Mouse (Mus musculus): Measurements from ENCODE around the gene Gstm7.
"Not testable (repeated sequence)": the region's sequence is repeated elsewhere in the genome, so short reads cannot be mapped to it uniquely, and the experiment has no call there.

The Gstm7 gene

GRCm38 (mm10) chr3:107931670-107932069, at the start of gene Gstm7:
Gstm7 (minus strand) TSS chr3:107931817.
- peak; percentile 90 for DNase-seq (ENCODE audit: extremely low read depth, insufficient read length, low spot score)

GRCm38 (mm10) chr3:107981261-107981660, 49.6 kb upstream of the Gstm7 start:
- no peak for DNase-seq (ENCODE audit: extremely low read depth, insufficient read length, low spot score)

GRCm38 (mm10) chr3:107977691-107978090, 46.1 kb upstream of the Gstm7 start:
- no peak for DNase-seq (ENCODE audit: extremely low read depth, insufficient read length, low spot score)

- DNase-seq (ENCODE audit: extremely low read depth, insufficient read length, low spot score), result no peak
Measured at GRCm38 (mm10) chr3:107974237-107974636, 42.6 kb upstream of the Gstm7 start.

GRCm38 (mm10) chr3:107972070-107972469, 40.5 kb upstream of the Gstm7 start:
- no peak for DNase-seq (ENCODE audit: extremely low read depth, insufficient read length, low spot score)

- not testable (repeated sequence) for DNase-seq (ENCODE audit: extremely low read depth, insufficient read length, low spot score)
Measured at GRCm38 (mm10) chr3:107971101-107971500, 39.5 kb upstream of the Gstm7 start.

- no peak for DNase-seq (ENCODE audit: extremely low read depth, insufficient read length, low spot score)
Measured at GRCm38 (mm10) chr3:107968724-107969395, 37.2 kb upstream of the Gstm7 start, which contains the start of gene Gstm3. Gstm3 (minus strand) TSS chr3:107969283.

GRCm38 (mm10) chr3:107966631-107967030, 35.0 kb upstream of the Gstm7 start:
- no peak for DNase-seq (ENCODE audit: extremely low read depth, insufficient read length, low spot score)

- no peak for DNase-seq (ENCODE audit: extremely low read depth, insufficient read length, low spot score)
Measured at GRCm38 (mm10) chr3:107965592-107965991, 34.0 kb upstream of the Gstm7 start.

- peak; percentile 20 for DNase-seq (ENCODE audit: extremely low read depth, insufficient read length, low spot score)
Measured at GRCm38 (mm10) chr3:107964656-107965308, 33.2 kb upstream of the Gstm7 start.

GRCm38 (mm10) chr3:107964026-107964425, 32.4 kb upstream of the Gstm7 start:
- no peak for DNase-seq (ENCODE audit: extremely low read depth, insufficient read length, low spot score)

- DNase-seq (ENCODE audit: extremely low read depth, insufficient read length, low spot score), result not testable (repeated sequence)
Measured at GRCm38 (mm10) chr3:107955260-107955659, 23.6 kb upstream of the Gstm7 start.

GRCm38 (mm10) chr3:107953906-107954305, 22.3 kb upstream of the Gstm7 start:
- no peak for DNase-seq (ENCODE audit: extremely low read depth, insufficient read length, low spot score)

- DNase-seq (ENCODE audit: extremely low read depth, insufficient read length, low spot score), result peak; percentile 64
Measured at GRCm38 (mm10) chr3:107953328-107953755, 21.7 kb upstream of the Gstm7 start.

GRCm38 (mm10) chr3:107950531-107950930, 18.9 kb upstream of the Gstm7 start:
- no peak for DNase-seq (ENCODE audit: extremely low read depth, insufficient read length, low spot score)

- DNase-seq (ENCODE audit: extremely low read depth, insufficient read length, low spot score), result not testable (repeated sequence)
Measured at GRCm38 (mm10) chr3:107949461-107949860, 17.8 kb upstream of the Gstm7 start.

GRCm38 (mm10) chr3:107945729-107946128, 14.1 kb upstream of the Gstm7 start:
- DNase-seq (ENCODE audit: extremely low read depth, insufficient read length, low spot score), result no peak

- no peak for DNase-seq (ENCODE audit: extremely low read depth, insufficient read length, low spot score)
Measured at GRCm38 (mm10) chr3:107943239-107943990, 11.8 kb upstream of the Gstm7 start, which contains the start of gene Gstm6. Gstm6 (minus strand) TSS chr3:107943749.

GRCm38 (mm10) chr3:107941261-107941660, 9.6 kb upstream of the Gstm7 start:
- DNase-seq (ENCODE audit: extremely low read depth, insufficient read length, low spot score), result no peak

GRCm38 (mm10) chr3:107940524-107940923, 8.9 kb upstream of the Gstm7 start:
- no peak for DNase-seq (ENCODE audit: extremely low read depth, insufficient read length, low spot score)

- no peak for DNase-seq (ENCODE audit: extremely low read depth, insufficient read length, low spot score)
Measured at GRCm38 (mm10) chr3:107939830-107940229, 8.2 kb upstream of the Gstm7 start.
